Mouse (Mus musculus) stomach, postnatal 0 days (tissue): ENCODE measurements around the gene Ap1m2.

Source experiments
- CTCF ChIP-seq: IDR thresholded peaks from 2 replicates; pipeline ENCODE4 v1.5.1; 2016; ENCODE audit warnings: antibody characterized with exemption, low read depth, mild to moderate bottlenecking, moderate library complexity
- EP300 ChIP-seq: optimal IDR thresholded peaks from 2 replicates; pipeline ENCODE3; 2016; ENCODE audit warnings: antibody characterized with exemption

DNA sequence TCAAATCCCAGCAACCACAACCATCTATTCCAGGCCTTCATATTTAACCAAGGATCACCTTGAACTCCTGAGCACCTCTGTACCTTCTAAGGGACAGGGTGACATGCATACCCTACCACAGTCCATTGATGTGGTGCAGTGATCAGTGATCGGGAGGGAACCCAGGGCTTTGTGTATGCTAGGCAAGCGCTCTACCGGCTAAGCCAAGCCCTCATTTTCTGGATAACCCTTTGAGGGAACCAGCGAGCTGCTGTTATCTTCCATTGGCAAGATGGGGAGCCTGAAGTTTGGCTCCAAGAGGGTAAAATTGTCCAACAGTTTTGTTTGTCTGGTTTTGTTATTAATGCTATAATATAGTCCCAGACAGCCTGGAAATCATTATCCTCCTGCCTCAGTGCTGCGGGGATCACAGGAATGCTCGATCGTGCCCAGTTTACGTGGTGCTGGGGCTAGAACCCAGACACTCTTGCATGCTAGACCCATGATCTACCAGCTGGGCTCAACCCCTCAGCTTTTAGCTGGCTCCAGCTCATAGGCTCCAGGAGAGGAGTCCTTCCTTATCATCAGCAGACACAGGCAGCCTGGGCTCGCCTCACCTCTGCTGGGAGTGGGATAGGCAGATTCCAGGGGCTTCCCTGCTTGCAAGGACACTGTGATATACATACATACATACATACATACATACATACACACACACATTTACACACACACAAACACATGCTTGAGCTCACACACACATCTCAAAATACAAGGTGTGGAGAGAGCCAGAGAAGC lies 2.4 kb upstream of the Ap1m2 start:
- TF ChIP-seq EP300: no peak
- no peak for TF ChIP-seq CTCF
